Mouse (Mus musculus) layer of hippocampus, postnatal 14 days (tissue): ENCODE results near the gene Ptprn2. TPM values are rescaled to one million over a fixed set of nuclear protein-coding genes. Genes with fewer than 3 reads are reported as not detected.

Experiments used
- DNase-seq, 2 experiments: peaks; one replicate each; pipeline ENCODE4 v3.0.0; 2021 to 2022; ENCODE audit warnings: low spot score in 2 of 2, mixed read lengths in 1 of 2
- total RNA-seq, 2 experiments: library from RNA; stranded (reverse); gene quantifications; 2 replicates each; pipeline ENCODE4 v1.2.3; 2021

The Ptprn2 gene
- total RNA-seq, 2 experiments from 2014 or later = 256 to 277 TPM

DNA sequence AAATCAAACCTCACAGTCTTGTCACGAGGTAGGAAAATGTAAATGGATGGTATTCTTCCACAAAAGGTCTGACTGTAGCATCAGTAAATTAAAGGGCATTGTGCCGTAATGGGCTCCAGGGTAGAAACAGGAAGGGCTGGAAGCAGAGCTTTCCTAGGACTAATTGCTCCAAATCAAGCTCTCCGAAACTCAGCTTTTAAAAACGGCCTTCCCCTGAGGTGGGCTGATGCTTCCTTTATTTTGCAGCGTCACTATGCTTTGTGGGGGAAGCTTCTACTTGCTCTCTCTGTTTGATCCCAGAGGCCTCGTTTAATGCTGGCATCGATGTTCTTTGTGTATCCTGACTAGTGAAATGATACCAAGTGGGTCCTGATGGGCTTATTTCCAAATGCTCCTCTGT is 718.0 kb downstream of the Ptprn2 start:
- no peak for DNase-seq

DNA sequence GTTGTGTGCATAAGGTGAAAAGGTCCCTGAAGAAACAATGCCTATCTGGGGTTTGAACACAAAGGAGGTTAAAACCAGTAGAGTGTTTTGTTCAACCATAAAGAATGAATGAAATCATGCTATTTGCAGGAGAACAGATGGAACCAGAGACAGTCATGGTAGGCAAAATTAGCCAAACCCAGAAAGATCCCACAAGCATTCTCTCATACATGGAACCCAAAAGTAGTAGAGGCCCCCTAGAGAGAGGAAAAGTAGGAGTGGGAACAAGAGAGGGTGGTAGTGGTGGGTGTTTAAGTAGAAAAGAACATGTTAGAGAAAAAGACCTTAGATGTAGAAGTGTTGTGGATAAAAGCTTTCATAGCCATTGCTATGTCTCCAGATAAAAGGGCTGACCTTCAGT is 719.4 kb downstream of the Ptprn2 start:
- no peak for DNase-seq

DNA sequence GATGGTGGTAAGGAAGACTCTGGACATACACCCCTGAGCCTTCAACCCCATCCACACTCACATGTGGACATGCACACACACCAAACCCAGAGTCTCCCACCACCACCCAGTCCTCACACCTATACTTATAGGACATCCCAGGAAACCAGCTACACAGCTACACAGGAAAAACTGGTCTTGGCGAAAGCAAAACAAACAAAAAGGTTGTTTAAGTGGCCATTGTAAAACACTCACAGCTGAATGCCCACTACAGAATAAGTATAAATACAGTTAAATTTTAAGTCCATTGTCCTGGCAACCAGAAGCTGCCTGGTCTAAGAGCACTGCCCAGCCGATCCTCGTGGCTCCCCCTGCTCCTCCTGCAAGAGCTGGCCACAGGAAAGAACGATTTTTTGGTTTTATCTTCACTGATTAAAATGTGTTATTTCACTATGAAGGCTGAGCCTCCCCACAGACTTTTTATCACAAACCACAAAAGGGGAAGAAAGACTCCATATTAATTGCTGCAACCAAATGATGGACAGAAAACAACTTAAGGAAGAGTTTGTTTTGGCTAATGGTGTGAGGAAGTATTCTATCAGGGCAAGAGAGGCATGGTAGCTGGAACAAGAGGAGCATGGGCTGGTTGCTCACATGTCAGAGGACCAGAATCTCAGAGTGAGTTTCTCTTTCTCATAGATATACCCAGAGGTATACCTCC is 722.1 kb downstream of the Ptprn2 start:
- no peak for DNase-seq

DNA sequence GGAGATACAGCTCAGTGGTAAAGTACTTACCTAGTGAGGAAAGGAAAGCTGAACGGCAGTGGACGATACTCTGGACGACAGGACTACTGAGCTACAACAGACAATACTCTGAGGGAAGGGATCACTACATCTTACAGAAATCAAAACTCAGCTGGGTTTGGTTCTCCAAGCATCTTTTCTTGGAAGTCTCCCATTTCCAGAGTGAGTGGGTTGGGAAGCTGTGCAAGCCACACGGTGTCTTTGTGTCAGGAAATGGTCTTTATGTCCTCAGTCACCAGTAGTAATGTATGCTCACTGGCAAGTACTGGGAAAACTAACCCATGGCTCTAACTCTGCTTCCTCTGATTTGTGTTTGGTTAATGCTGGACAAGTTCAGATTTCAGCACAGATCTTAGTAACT is 724.9 kb downstream of the Ptprn2 start:
- no peak for DNase-seq

DNA sequence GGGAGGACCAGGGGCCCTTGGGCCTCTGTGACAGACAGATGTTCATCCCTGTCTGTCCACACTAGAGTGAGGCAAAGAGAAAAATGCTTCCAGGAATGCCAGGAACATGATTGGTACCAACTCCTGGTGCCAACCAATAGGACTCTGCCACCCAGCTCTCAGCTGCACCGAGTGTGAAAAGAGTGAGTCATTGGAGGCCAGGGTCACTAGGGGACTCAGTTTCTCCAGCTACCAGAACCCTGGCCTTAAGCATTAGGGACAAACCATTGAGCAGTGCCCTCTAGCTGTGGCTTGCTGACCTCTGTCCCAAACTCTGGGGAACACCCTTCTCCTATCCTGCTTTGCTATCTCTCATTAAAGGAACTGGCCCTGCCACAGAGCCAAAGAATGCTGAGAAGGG is 728.0 kb downstream of the Ptprn2 start:
- no peak for DNase-seq

DNA sequence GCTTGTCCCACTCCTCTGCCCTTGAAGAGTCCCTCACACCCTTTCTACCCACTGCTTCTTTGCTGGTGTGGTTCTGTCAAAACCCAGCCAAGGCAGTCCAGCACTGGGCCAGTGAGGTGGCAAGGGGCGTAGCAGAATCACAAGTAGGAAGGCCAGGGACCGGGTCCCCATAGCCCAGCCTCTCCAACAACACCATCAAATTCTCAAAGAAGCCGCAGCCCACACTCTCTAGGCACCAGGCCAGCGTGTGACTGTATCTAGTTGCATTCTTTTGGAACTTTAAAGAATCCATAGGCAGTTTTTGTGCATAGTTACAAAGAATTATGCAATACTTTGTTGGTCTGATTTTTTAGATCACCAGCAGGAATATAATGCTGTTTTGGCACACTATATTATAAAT is 728.8 kb downstream of the Ptprn2 start:
- DNase-seq = no peak

DNA sequence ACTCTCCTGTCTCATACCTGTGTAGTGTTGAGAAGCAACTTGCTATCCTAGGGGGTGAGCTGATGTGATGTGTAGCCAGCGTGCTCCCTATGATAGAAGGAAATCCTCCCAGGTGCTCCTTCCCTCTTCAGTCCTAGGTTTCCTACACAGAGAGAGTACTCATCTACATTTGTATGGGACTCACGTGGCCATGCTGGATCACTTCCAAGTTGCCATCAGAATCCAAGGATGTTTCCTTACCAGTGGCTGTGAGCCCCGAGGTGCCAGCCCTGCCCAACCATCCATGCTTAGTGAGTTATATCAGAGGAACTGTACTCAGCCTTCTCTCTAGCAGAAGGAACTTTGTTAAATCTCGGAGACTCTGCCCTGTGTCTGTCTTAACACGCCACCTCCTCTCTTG is 729.4 kb downstream of the Ptprn2 start:
- DNase-seq = no peak

DNA sequence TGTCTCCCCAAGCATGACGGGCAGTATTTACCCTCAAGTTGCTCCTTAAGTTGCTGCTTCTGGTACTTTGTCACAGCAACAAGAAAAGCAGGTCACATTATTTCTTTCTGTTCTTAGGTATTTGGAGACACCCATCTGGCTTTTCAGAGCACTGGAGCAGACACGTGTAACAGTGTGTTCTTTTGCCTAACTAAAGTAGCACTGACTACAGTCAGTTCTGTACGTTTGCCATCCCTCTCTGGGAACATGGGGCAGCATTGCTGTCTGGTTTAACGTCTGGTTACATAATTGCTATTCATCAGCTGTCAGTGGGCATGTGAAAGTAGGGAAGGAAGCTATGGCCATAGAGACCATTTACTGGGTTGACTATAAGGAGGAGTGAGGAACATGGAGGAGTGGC is 736.4 kb downstream of the Ptprn2 start:
- peak in 1 of 2 experiments; percentile 41 for DNase-seq

DNA sequence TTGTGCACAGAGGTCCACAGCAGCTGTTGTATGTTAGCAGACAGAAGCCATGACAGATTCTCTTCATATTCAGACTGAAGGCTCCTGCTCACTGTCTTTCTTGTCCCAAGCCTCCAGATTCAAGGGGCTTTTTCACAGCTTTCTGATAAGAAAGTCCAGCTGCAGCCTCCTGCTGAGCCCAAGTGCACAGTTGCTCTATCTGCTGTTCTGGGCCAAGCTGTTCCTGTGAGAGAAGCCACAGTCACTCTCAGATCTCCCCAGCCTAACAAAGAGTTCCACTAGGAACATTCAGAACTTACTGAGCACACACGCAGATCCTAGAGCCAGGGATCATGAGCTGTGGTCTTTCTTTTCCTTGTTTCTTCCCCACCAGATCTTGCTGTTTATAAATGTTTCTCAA is 738.5 kb downstream of the Ptprn2 start:
- no peak for DNase-seq

DNA sequence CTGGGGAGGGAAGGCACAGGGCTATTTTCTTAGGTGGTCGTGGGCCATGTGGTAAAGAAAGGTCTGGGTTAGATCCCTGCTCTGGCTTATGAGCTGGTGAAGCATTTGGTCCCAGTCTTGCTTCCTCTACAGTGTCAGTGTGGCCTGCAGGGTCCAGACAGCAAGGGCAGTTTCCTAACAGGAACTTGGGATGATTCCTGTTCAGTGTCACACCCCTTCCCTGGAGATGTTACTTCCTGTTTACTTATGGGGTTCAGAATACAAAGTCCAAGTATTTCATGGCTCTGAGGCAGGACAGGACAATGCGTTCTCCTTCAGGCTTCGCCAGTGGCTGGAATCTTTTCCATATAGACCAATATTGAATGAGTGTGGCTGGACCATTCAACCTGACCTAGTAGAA is 741.7 kb downstream of the Ptprn2 start:
- DNase-seq = no peak

DNA sequence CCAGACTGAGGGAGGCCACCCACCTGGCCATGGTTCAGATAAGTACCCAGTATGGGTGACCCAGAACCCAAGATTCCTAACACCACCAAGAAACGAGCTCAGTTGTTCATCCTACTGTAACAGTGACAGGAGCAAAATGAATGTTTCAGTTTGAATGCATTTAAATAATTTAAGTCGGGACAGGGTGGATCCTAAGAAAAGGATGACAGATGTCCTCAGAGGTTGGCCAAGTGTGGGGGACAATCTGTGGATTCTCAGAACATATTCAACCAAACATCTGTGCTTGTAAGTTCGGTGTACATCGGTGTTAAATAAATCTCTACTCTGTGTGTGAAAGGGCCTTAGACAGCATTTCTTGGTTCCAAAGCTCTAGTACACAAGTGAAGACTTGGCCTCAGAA is 743.9 kb downstream of the Ptprn2 start:
- peak in 1 of 2 experiments; percentile 24 for DNase-seq

DNA sequence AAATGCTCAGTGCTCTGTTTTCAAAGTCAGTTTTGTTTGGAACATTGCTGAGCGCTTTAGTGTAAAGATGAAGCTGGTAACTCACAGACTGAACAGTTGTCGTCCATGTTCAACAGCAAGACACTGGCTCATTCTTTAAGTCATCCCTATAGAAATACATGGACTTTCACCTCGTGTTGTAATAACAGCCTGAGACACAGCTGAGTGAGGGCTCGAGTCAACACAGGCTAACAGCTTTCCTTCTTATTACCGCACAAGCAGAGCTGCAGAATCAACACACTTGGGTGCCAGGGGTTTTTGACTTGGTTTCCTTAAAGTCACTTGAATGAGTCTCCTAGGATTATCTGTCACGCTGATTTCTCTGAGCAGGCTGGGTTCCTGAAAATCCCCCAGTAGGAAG is 744.8 kb downstream of the Ptprn2 start:
- DNase-seq = no peak

DNA sequence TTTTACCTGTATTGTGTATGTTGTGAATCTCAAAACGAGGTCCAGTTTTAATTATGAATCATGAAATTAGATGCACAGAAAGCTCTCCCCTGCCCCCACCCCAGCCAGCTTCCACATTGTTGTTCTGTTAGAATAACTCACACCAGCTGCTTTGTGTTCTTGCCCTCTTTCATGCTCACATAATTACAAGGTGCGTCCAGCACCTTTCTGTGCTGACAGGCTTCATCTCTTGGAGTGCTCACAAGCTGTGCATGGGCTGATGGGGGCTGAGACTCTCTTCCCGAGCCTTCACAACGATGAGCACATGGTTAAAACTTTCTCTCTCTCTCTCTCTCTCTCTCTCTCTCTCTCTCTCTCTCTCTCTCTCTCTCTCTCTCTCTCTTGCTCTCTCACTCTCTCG is 746.3 kb downstream of the Ptprn2 start:
- no peak for DNase-seq

DNA sequence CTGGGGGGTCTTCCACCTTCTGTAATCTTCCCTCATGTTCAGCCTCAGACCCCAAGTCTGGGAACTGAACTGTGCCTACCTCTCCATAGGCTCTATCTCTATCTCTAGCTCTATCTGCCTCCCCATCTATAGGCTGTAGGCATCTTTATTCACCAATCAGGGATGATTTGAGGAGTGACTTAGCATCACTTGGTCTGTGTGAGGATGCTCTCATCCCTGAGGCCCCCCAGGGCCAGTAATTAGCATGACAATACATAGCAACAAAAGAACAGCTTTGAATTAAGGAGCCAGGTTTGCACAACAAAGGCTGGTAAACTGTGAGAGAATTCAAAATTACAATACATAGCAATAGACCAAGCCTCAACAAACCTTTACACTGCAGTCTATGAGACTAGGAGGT is 749.6 kb downstream of the Ptprn2 start:
- DNase-seq = no peak

DNA sequence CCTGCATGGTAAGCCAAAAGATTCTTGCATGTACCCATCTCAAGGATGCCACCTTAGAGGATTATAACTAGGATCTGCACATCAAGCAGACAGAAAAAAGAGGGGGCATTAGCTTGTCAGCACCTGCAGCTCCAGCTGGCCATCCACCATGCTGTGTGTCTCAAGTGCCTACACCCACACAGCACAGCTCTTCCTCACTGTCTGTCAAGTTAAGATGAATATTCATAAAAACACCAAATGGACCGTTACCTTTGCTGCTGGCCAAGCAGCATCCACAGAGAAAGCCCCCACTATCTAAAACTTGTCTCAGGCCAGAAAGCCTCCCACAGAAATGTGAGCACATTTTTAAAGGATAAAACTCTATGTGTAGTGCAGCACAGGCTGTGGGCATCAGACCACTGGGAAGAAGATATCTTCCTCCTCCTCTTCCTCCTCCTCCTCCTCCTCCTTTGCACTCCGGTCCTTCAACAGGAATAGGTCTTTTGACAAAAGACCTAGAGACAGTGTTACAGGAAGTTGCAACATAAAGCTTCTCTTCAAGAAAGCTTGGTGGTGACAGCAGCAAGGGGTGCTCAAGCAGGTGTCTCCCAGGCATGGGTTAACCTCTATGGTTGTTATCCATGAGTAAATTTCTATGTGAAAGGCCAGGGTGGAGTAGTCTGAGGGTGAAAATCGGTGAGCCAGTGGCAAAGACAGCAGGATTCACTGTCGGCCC is 750.7 kb downstream of the Ptprn2 start:
- no peak for DNase-seq

DNA sequence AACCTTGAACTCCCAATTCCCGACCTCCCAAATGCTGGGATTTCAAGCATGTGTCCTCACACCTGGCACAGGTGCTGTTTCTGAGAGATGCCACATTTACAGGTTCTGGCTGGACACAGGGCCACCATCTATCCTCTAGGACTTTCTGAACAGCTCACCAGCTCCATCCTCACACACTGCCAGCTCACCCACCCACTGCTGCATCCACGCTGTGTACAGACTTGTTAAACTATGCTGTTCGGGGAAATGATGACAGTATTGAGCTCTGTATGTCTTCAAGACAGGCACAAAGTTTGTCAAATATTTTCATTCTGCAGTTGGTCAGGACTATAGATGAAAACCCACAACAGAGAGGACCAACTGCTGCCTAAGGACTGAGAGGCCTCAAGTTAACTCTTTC is 751.5 kb downstream of the Ptprn2 start:
- no peak for DNase-seq

DNA sequence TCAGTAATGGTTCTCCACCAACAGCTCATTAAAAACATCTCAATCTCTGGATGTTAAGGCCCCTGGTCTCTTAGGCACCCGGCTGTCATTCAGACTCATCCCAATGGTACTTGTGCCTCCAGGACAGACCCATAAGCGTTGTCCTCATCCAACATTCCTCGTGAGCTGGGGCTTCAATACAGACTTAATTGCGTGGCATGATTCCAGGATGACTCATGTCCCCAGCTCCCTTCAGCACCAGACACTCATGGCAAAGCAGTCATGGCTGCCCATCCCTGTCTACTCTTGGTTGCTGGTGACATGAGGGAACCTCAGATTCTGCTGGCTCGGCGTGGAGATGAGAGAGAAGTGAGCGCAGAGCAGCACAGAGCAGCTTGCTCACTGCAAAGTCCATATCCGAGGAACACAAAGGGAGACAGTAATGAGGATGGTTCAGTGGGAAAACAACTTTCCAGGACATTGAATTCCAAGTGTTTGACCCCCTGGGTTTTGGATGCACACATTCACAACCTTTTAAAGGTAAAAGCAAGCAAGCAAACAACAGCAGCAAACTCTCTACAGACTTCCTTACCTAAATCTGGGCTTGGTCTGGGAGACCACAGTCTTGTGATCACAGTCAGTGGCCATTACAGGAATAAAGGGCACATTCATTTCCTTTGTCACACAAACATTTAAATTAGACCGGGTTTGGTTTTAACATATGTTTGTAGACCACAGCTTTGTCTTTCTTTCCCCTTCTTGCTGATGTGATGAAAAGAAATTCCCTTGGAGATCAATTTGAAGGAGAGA is 754.6 kb downstream of the Ptprn2 start:
- DNase-seq = no peak

DNA sequence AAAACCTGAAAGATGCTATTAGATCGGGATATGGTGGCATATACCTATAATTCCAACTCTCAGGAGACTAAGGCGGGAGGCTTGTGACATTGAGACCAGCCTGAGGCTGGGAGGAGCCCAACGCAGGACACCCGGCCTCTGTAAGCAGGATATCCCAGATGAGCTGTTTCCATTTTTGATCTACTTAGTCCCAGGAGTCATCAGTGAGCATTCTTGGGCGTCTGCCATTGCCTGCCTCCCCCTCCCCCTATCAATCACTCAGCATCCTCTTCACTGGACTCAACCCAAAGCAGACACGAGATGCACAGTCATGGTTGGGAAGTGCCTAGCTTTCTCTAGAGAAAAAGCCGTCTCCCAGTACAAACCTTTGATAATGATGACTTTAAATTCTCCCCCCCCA is 756.7 kb downstream of the Ptprn2 start:
- no peak for DNase-seq

DNA sequence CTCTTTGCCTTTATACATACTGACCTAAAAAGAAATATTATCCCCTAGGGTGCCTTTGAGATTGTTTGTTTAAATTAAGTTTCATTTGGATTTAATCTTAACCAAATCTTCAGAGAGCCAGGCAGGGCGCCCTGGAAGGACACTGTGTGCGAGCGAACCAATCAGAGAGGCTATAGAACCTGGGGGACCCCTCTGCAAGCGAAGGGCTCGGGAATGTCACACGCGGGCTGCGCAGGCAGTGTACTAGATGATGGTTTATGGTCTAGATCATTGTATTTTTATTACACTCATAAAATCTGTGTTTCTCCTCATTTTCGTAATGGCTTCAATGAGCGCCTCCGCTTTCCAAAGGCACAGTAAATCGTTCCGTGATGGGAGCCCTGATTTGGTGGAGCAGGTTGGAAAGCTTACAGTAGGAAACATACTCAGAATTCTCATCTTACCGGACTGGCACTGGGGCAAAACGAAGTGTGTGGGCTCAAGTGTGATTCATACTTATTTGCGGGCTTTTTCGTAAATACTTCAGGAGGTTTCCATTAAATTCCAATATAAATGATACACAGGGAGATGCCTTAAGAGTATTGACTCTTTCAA is 760.5 kb downstream of the Ptprn2 start:
- no peak for DNase-seq

DNA sequence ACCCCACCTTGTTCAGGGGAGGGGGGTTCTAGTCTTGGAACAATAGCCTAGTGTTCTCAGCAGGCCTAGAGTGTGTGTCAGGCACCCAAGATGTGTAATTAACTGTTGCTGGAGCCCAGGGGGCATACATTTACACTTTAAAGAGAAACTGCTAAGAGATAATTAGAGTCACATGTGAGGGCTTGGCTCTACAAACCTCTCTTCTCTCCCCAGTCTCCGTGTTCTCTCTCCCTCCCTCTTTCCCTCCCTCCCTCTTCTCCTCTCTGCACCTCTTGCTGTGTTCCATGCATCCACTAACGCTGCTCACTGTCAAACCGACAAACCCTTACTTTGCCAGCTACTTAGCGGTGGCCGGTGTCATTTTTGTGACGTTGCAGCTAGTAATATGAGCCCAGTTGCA is 764.9 kb downstream of the Ptprn2 start:
- no peak for DNase-seq

DNA sequence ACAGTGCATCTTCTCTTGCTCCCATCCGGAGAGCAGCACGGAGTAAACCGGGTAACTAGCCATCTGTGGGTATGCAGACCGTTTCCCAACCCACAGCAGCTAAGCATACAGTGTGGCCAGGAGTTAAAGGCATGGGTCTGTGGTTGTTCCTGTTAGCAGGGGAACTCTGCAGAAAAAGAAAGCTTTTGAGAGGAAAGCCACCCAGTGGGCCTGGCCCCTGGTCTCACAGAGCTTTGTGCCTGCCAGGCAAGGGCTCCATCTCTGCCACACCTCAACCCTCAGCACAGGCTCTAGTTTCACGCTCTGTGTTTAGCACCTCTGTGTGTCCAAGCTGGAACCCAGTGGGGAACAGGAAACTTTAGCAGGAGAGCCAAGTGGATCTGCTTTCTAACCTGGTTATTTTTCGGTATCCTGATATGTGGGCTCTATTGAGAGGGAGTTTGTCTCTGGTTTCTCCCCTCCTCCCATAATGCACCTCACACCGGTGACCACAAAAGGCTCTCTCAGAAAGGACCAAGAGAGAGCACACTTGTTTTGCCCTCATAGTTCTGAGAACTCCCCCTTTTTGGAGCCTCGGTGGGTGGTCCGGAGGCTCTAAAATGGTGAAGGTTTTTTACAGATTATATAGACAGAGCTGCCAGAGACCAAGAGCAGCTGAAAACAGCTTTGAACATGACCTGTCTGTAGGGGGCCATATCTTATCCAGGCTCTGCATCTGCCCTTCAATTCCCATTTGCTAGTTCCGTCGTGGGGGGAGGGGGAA is 766.3 kb downstream of the Ptprn2 start:
- DNase-seq = no peak
